Mouse (Mus musculus): Measurements from ENCODE around the gene Idh2. TPM values are rescaled to one million over a fixed set of nuclear protein-coding genes. Genes with fewer than 3 reads are reported as not detected.

Idh2 gene
- polyA plus RNA-seq, 1 experiment: 43.5 TPM

GRCm38 (mm10) chr7:80114451-80115223 lies 555 bp downstream of the Idh2 start:
- TF ChIP-seq POLR2A (IDR thresholded peaks at IDR 0.05; ENCODE audit: borderline replicate concordance, control insufficient read depth, low read depth, low read length): 0 out of 2 replicates have a peak, but pooled peaks have one; percentile 40
- no peak for TF ChIP-seq CTCF (IDR thresholded peaks at IDR 0.05; ENCODE audit: control insufficient read depth, insufficient read depth, low read length)
- H3K4me3 ChIP-seq (replicated peaks; ENCODE audit: control insufficient read depth, low read depth, low read length): peak overlapping the region; percentile 81
- peaks cover 2% of the 10 kb centered on the region; the same call in 1 of the 2 replicates for H3K4me1 ChIP-seq (ENCODE audit: control insufficient read depth, insufficient read depth, low read length)
- peak overlapping the region; percentile 66 for H3K27ac ChIP-seq (ENCODE audit: control insufficient read depth, insufficient read depth, low read depth, low read length, poor library complexity)
- under 1% methylated on average over 52 of the region's 52 CpGs for WGBS

DNA sequence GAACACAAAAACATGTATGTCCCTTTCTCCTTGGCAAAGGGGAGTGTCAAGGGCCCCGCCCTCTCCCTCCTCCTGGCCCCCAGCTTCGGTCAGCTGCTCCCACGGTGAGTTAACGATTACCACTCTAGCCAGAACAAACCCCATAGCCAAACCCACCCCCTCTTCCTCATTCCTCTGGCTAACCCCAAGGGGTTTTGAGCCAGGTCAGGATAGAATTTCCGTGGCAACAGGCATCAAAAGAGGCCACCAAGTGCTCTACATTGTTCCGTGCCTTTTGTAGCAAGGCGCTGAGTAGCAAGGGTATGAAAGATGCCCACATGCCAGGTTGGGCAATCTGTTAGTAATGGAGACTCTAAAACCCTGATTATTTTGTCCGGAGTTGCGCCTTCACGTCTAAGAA lies 1.2 kb downstream of the Idh2 start:
- 9% methylated on average over 10 of the region's 10 CpGs for WGBS
- H3K27ac ChIP-seq (ENCODE audit: control insufficient read depth, insufficient read depth, low read depth, low read length, poor library complexity): no peak overlapping the region

DNA sequence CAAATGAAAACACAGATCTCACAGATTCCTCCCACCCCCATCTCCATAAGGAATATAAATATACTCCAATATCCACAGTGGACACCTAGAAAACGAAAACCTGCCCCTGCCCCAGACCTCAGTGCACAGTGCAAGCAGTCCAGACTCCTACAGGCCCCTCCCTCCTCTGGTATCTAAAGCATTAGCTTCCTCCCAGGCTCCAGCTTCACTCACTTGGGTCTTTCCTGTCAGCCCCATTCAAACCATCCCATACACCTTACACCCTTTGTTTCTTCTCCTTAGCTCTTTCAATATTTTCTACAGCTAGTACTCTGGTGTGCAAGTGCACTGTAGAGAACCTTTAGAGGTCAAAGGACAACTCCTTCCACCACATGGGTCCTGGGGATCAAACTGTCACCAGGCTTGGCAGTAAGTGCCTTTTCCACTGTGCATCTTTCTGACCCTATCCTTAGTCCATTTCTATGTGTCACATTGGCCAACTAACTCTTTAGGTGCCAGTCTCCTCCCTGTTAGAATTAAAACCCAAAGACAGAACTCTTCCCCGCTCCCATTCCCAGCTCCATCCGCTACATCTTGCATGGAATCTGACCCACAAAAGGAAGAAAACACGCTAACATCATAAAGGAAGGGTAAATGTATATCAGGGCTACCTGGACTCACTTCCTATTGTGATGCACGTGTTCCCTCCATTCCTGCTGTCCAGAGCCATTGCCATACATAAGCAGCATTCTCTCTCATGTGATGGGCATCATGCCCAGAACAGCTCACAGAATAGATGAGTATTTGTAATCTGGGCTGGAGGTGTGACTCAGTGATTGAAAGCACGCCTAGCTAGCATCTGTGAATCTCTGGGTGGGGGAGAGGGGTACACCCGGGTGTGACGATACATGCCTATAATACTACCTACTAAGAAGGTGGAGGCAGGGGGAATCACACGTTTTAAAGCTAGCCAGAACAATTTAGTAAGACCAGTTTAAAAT lies 3.8 kb downstream of the Idh2 start:
- H3K4me1 ChIP-seq (ENCODE audit: control insufficient read depth, insufficient read depth, low read length): peaks cover 2% of the 10 kb centered on the region; the same call in 1 of the 2 replicates

More for the DNA sequence above, 1.2 kb downstream of the Idh2 start:
- TF ChIP-seq CTCF (IDR thresholded peaks at IDR 0.05; ENCODE audit: control insufficient read depth, insufficient read depth, low read length): no peak
- no peak for TF ChIP-seq POLR2A (IDR thresholded peaks at IDR 0.05; ENCODE audit: borderline replicate concordance, control insufficient read depth, low read depth, low read length)
- H3K4me3 ChIP-seq (replicated peaks; ENCODE audit: control insufficient read depth, low read depth, low read length): peak overlapping the region; percentile 81
- H3K4me1 ChIP-seq (ENCODE audit: control insufficient read depth, insufficient read depth, low read length): peaks cover 2% of the 10 kb centered on the region; the same call in 1 of the 2 replicates

DNA sequence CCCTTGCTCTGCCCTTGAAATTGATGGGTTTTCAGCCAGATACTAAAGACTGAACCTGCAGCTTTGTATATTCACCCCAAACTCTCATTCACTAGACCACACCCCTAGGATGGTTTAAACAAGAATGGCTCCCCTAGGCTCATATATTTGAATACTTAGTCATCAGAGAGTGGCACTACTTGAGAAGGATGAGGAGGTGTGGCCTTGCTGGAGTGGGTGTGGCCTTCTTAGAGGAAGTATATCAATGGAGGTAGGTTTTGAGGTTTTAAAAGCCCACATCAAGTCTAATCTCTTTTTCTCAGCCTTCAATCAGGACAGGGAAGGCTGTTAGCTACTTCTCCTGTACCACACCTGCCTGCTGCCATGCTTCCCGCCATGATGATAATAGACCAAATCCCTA lies 8.8 kb downstream of the Idh2 start:
- H3K27ac ChIP-seq (ENCODE audit: control insufficient read depth, insufficient read depth, low read depth, low read length, poor library complexity): no peak overlapping the region
- TF ChIP-seq CTCF (IDR thresholded peaks at IDR 0.05; ENCODE audit: control insufficient read depth, insufficient read depth, low read length) (no peak), POLR2A (IDR thresholded peaks at IDR 0.05; ENCODE audit: borderline replicate concordance, control insufficient read depth, low read depth, low read length) (no peak)
- H3K4me1 ChIP-seq (ENCODE audit: control insufficient read depth, insufficient read depth, low read length): no peaks in the 10 kb centered on the region; the same call in 1 of the 2 replicates
- 88% methylated on average over 1 of the region's 1 CpGs for WGBS
- H3K4me3 ChIP-seq (replicated peaks; ENCODE audit: control insufficient read depth, low read depth, low read length): no peak overlapping the region

More for the DNA sequence above, 3.8 kb downstream of the Idh2 start:
- Histone ChIP-seq H3K27ac (ENCODE audit: control insufficient read depth, insufficient read depth, low read depth, low read length, poor library complexity) (no peak overlapping the region), H3K4me3 (replicated peaks; ENCODE audit: control insufficient read depth, low read depth, low read length) (no peak overlapping the region)
- 70% methylated on average over 9 of the region's 9 CpGs for WGBS
- no peak for TF ChIP-seq CTCF (IDR thresholded peaks at IDR 0.05; ENCODE audit: control insufficient read depth, insufficient read depth, low read length)
- no peak for TF ChIP-seq POLR2A (IDR thresholded peaks at IDR 0.05; ENCODE audit: borderline replicate concordance, control insufficient read depth, low read depth, low read length)

GRCm38 (mm10) chr7:80105637-80106390 lies 9.4 kb downstream of the Idh2 start:
- Histone ChIP-seq H3K4me3 (replicated peaks; ENCODE audit: control insufficient read depth, low read depth, low read length) (no peak overlapping the region), H3K27ac (ENCODE audit: control insufficient read depth, insufficient read depth, low read depth, low read length, poor library complexity) (no peak overlapping the region), H3K4me1 (ENCODE audit: control insufficient read depth, insufficient read depth, low read length) (no peaks in the 10 kb centered on the region; the same call in 1 of the 2 replicates)
- no peak for TF ChIP-seq CTCF (IDR thresholded peaks at IDR 0.05; ENCODE audit: control insufficient read depth, insufficient read depth, low read length)
- TF ChIP-seq POLR2A (IDR thresholded peaks at IDR 0.05; ENCODE audit: borderline replicate concordance, control insufficient read depth, low read depth, low read length): no peak
- WGBS: 88% methylated on average over 4 of the region's 4 CpGs

DNA sequence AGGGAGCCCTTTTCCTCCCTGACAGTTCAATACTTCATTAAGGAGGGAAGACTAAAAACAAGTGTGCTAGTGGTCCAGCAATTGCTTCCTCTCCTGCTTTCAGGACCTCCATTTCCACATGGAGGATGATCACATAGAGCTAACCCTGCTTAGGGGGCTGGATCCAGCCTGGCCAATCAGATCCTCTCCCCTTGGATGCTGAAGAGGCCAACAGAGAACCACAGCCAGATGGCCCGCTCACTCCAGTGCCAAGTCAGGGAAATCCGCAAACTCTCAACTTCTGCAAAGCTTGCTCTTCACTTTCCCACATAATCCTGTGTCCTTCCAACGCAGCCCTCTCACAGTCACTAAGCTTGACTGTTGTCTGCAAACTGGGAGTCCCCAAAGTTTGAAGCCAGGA lies 11.9 kb downstream of the Idh2 start:
- Histone ChIP-seq H3K4me1 (ENCODE audit: control insufficient read depth, insufficient read depth, low read length) (no peaks in the 10 kb centered on the region; the same call in 1 of the 2 replicates), H3K4me3 (replicated peaks; ENCODE audit: control insufficient read depth, low read depth, low read length) (no peak overlapping the region), H3K27ac (ENCODE audit: control insufficient read depth, insufficient read depth, low read depth, low read length, poor library complexity) (no peak overlapping the region)
- WGBS: 82% methylated on average over 3 of the region's 3 CpGs
- no peak for TF ChIP-seq POLR2A (IDR thresholded peaks at IDR 0.05; ENCODE audit: borderline replicate concordance, control insufficient read depth, low read depth, low read length)
- TF ChIP-seq CTCF (IDR thresholded peaks at IDR 0.05; ENCODE audit: control insufficient read depth, insufficient read depth, low read length): no peak

GRCm38 (mm10) chr7:80098389-80098976 lies 16.7 kb downstream of the Idh2 start:
- no peaks in the 10 kb centered on the region; the same call in 1 of the 2 replicates for H3K4me1 ChIP-seq (ENCODE audit: control insufficient read depth, insufficient read depth, low read length)
- 86% methylated on average over 13 of the region's 13 CpGs for WGBS
- no peak for TF ChIP-seq POLR2A (IDR thresholded peaks at IDR 0.05; ENCODE audit: borderline replicate concordance, control insufficient read depth, low read depth, low read length)
- no peak for TF ChIP-seq CTCF (IDR thresholded peaks at IDR 0.05; ENCODE audit: control insufficient read depth, insufficient read depth, low read length)
- H3K27ac ChIP-seq (ENCODE audit: control insufficient read depth, insufficient read depth, low read depth, low read length, poor library complexity): no peak overlapping the region
- H3K4me3 ChIP-seq (replicated peaks; ENCODE audit: control insufficient read depth, low read depth, low read length): no peak overlapping the region
